Mouse (Mus musculus): ENCODE data around the gene Mrfap1.

DNA sequence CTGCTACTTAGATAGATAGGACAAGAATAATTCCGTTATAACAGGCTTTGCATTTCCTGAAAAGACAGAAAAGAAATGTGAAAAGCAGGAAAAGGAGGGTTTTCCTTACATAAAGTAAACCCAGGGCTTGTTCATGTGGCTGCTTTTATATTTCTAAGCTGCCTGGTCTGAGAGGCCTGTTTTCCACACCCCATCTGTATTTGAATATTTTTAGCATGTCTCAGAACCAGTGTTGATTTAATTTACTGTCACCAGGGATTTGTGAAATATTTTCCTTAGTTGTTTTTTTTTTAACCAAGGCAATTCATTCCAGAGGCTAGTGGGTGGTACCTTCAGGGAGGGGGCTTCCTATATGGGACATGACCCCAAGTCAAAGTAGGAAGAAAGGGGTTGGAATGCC, 45.1 kb upstream of the Mrfap1 start:
- TF ChIP-seq GATA1 (IDR thresholded peaks at IDR 0.05; ENCODE audit: low read length) (no peak), TAL1 (IDR thresholded peaks at IDR 0.05; ENCODE audit: low read length) (no peak)
